Mouse (Mus musculus): Measurements from ENCODE around the gene Gm4214. TPM values are rescaled to one million over a fixed set of nuclear protein-coding genes. Genes with fewer than 3 reads are reported as not detected.

Gm4214 gene
- total RNA-seq (2023): not detected

DNA sequence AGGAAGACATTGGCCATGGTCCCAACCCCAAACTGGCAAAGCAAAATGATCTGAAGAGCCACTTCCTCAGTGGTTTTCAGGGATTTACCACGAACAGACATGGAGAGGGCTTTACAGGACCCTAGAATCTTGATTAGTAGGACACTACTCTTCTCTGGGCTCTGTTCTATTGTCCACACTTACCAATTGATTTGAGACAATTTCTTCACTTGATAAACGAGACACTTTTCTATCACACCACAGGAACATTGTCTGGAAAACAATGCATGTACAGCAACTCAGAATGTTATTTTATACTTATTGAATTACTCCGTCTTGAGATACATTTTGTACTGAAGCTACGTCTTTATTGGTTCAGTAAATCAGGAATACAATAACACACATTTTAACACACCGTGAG lies at the start of gene Gm4214:
TSS of gene Gm4214 (minus strand) at position 101 of the 400 bp plus-strand sequence.

DNA sequence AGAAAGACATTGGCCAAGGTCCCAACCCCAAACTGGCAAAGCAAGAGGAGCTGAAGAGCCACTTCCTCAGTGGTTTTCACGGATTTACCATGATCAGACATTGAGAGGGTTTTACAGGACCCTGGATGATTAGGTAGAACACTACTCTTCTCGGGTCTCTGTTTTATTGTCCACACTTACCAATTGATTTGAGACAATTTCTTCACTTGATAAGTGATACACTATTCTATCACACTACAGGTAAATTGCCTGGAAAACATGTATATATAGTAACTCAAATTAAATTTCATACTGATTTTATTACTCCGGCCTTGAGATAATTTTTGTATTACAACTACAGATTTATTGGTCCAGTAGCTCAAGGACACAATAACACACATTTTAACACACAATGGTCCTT lies 35.4 kb upstream of the Gm4214 start, which contains the start of gene Gm4216:
TSS of gene Gm4216 (minus strand) at position 101 of the 400 bp plus-strand sequence.

Other genes starting within 250 kb of the Gm4214 start
- not detected for gene Vmn1r157, start 223.0 kb downstream of the Gm4214 start, total RNA-seq (2023)
- not detected for gene Vmn1r158, start 193.9 kb downstream of the Gm4214 start, total RNA-seq (2023)
- gene Vmn1r159, start 141.1 kb downstream of the Gm4214 start, total RNA-seq (2023): not detected
- not detected for gene Vmn1r160, start 113.4 kb downstream of the Gm4214 start, total RNA-seq (2023)
- not detected for gene Gm4216, start 35.2 kb upstream of the Gm4214 start, total RNA-seq (2023)
- gene Vmn1r163, start 70.9 kb upstream of the Gm4214 start, total RNA-seq (2023): not detected
- not detected for gene Gm8720, start 82.8 kb upstream of the Gm4214 start, total RNA-seq (2023)
- not detected for gene Gm10662, start 159.8 kb upstream of the Gm4214 start, total RNA-seq (2023)
- not detected for gene Vmn1r165, start 232.7 kb upstream of the Gm4214 start, total RNA-seq (2023)

Measured in CD4-positive naive resting alpha-beta T cell, adult 76 days (primary cell).